Mouse (Mus musculus): ENCODE results near the gene Ell. TPM values are rescaled to one million over a fixed set of nuclear protein-coding genes. Genes with fewer than 3 reads are reported as not detected.

Gene Ell
- polyA plus RNA-seq, 1 experiment from 2014 or later, result 9.5 TPM

- Histone ChIP-seq H3K36me3 (replicated peaks; ENCODE audit: insufficient read depth, low read length) (peaks cover 13% of the 10 kb centered on the region), H3K4me3 (ENCODE audit: low read depth, low read length) (no peak overlapping the region), H3K27me3 (ENCODE audit: insufficient read depth, low read length) (no peaks in the 10 kb centered on the region), H3K27ac (ENCODE audit: low read depth) (no peak overlapping the region), H3K4me1 (ENCODE audit: insufficient read depth) (peaks cover 42% of the 10 kb centered on the region), H3K9ac (replicated peaks) (no peak overlapping the region), H3K4me2 (ENCODE audit: low read depth, low read length) (no peak overlapping the region), H3K9me3 (ENCODE audit: low read length) (no peaks in the 10 kb centered on the region)
- ATAC-seq (no peak), DNase-seq (no peak)
- TF ChIP-seq CTCF (IDR thresholded peaks at IDR 0.05; ENCODE audit: low read depth) (peak; percentile 30), EP300 (IDR thresholded peaks at IDR 0.05; ENCODE audit: low read depth) (no peak)
- WGBS (ENCODE audit: insufficient replicate concordance), result 81% methylated on average over 17 of the region's 17 CpGs
Measured at GRCm38 (mm10) chr8:70596775-70597416, 57.6 kb downstream of the Ell start.

GRCm38 (mm10) chr8:70597417-70598272 lies 58.4 kb downstream of the Ell start:
- peaks cover 39% of the 10 kb centered on the region for H3K4me1 ChIP-seq (ENCODE audit: insufficient read depth)
- peaks cover 8% of the 10 kb centered on the region; the same call in 1 of the 2 replicates for H3K36me3 ChIP-seq (replicated peaks; ENCODE audit: insufficient read depth, low read length)
- no peaks in the 10 kb centered on the region for H3K27me3 ChIP-seq (ENCODE audit: insufficient read depth, low read length)
- TF ChIP-seq CTCF (IDR thresholded peaks at IDR 0.05; ENCODE audit: low read depth), result no peak
- no peak for TF ChIP-seq EP300 (IDR thresholded peaks at IDR 0.05; ENCODE audit: low read depth)
- H3K4me3 ChIP-seq (ENCODE audit: low read depth, low read length), result peak overlapping the region; percentile 19; the same call in 1 of the 2 replicates
- no peak for DNase-seq
- H3K9ac ChIP-seq (replicated peaks), result peak overlapping the region; percentile 41; the same call in 1 of the 2 replicates
- no peaks in the 10 kb centered on the region for H3K9me3 ChIP-seq (ENCODE audit: low read length)
- no peak for ATAC-seq
- WGBS (ENCODE audit: insufficient replicate concordance), result 54% methylated on average over 56 of the region's 68 CpGs
- H3K4me2 ChIP-seq (ENCODE audit: low read depth, low read length), result peak overlapping the region; percentile 66
- no peak overlapping the region for H3K27ac ChIP-seq (ENCODE audit: low read depth)

DNA sequence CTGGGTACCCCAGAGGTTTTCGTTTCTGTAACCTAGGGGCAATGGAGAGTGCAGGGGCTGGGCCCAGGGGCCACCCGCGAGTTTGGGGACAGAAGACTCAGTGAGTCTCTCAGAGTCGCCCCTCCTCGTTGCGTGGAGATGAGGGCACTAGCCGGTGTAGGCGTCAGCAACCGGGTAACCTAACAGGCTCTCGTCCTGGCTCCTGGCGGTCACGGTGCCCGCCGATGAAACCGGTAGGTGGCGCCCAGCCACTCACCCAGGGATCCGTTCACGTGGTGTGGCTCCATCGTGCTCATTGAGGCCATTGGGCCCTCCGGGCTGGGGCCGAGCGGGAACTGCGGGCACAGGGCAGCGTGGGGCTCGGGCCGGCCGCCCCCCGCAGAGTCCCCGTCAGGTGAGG lies 59.0 kb downstream of the Ell start:
- DNase-seq, result peak; percentile 84
- Histone ChIP-seq H3K9me3 (ENCODE audit: low read length) (no peaks in the 10 kb centered on the region), H3K4me2 (ENCODE audit: low read depth, low read length) (peak overlapping the region; percentile 66), H3K27me3 (ENCODE audit: insufficient read depth, low read length) (no peaks in the 10 kb centered on the region), H3K4me3 (ENCODE audit: low read depth, low read length) (peak overlapping the region; percentile 19; the same call in 1 of the 2 replicates), H3K4me1 (ENCODE audit: insufficient read depth) (peaks cover 39% of the 10 kb centered on the region), H3K27ac (ENCODE audit: low read depth) (no peak overlapping the region), H3K9ac (replicated peaks) (peak overlapping the region; percentile 41; the same call in 1 of the 2 replicates), H3K36me3 (replicated peaks; ENCODE audit: insufficient read depth, low read length) (peaks cover 8% of the 10 kb centered on the region; the same call in 1 of the 2 replicates)
- peak; percentile 20; the same call in 1 of the 2 replicates for ATAC-seq
- TF ChIP-seq CTCF (IDR thresholded peaks at IDR 0.05; ENCODE audit: low read depth) (peak; percentile 84), EP300 (IDR thresholded peaks at IDR 0.05; ENCODE audit: low read depth) (no peak)
- WGBS (ENCODE audit: insufficient replicate concordance), result 29% methylated on average over 29 of the region's 29 CpGs

- H3K4me2 ChIP-seq (ENCODE audit: low read depth, low read length), result 0 out of 2 replicates have a peak overlapping the region, but pooled peaks have one; percentile 66
- no peak for ATAC-seq
- H3K9me3 ChIP-seq (ENCODE audit: low read length), result no peaks in the 10 kb centered on the region
- TF ChIP-seq CTCF (IDR thresholded peaks at IDR 0.05; ENCODE audit: low read depth) (no peak), EP300 (IDR thresholded peaks at IDR 0.05; ENCODE audit: low read depth) (no peak)
- WGBS (ENCODE audit: insufficient replicate concordance), result 61% methylated on average over 10 of the region's 10 CpGs
- no peak overlapping the region for H3K27ac ChIP-seq (ENCODE audit: low read depth)
- H3K27me3 ChIP-seq (ENCODE audit: insufficient read depth, low read length), result no peaks in the 10 kb centered on the region
- no peak overlapping the region for H3K9ac ChIP-seq (replicated peaks)
- DNase-seq, result no peak
- peaks cover 34% of the 10 kb centered on the region for H3K4me1 ChIP-seq (ENCODE audit: insufficient read depth)
- no peak overlapping the region for H3K4me3 ChIP-seq (ENCODE audit: low read depth, low read length)
- H3K36me3 ChIP-seq (replicated peaks; ENCODE audit: insufficient read depth, low read length), result peaks cover 8% of the 10 kb centered on the region; the same call in 1 of the 2 replicates
Measured at GRCm38 (mm10) chr8:70598722-70599121, 59.5 kb downstream of the Ell start.

GRCm38 (mm10) chr8:70599507-70600290 lies 60.4 kb downstream of the Ell start:
- Histone ChIP-seq H3K4me3 (ENCODE audit: low read depth, low read length) (no peak overlapping the region), H3K4me2 (ENCODE audit: low read depth, low read length) (no peak overlapping the region), H3K4me1 (ENCODE audit: insufficient read depth) (peaks cover 28% of the 10 kb centered on the region), H3K27ac (ENCODE audit: low read depth) (no peak overlapping the region), H3K27me3 (ENCODE audit: insufficient read depth, low read length) (no peaks in the 10 kb centered on the region), H3K9ac (replicated peaks) (no peak overlapping the region), H3K9me3 (ENCODE audit: low read length) (no peaks in the 10 kb centered on the region), H3K36me3 (replicated peaks; ENCODE audit: insufficient read depth, low read length) (peaks cover 8% of the 10 kb centered on the region; the same call in 1 of the 2 replicates)
- TF ChIP-seq CTCF (IDR thresholded peaks at IDR 0.05; ENCODE audit: low read depth), result no peak
- no peak for TF ChIP-seq EP300 (IDR thresholded peaks at IDR 0.05; ENCODE audit: low read depth)
- ATAC-seq, result no peak
- WGBS (ENCODE audit: insufficient replicate concordance), result 81% methylated on average over 12 of the region's 12 CpGs
- DNase-seq, result no peak

Measured in liver, postnatal 0 days (tissue).